Mouse (Mus musculus) ES-Bruce4 (cell line): ENCODE results near the gene Crip2.

ENCODE experiments used
- CTCF ChIP-seq: IDR thresholded peaks from one replicate; pipeline ENCODE4 v1.8.1; 2011; ENCODE audit warnings: low read depth, low read length
- EP300 ChIP-seq: IDR thresholded peaks from 2 replicates; pipeline ENCODE4 v1.6.1; 2011; ENCODE audit warnings: low read depth, low read length; ENCODE audit not compliant: insufficient read depth

DNA sequence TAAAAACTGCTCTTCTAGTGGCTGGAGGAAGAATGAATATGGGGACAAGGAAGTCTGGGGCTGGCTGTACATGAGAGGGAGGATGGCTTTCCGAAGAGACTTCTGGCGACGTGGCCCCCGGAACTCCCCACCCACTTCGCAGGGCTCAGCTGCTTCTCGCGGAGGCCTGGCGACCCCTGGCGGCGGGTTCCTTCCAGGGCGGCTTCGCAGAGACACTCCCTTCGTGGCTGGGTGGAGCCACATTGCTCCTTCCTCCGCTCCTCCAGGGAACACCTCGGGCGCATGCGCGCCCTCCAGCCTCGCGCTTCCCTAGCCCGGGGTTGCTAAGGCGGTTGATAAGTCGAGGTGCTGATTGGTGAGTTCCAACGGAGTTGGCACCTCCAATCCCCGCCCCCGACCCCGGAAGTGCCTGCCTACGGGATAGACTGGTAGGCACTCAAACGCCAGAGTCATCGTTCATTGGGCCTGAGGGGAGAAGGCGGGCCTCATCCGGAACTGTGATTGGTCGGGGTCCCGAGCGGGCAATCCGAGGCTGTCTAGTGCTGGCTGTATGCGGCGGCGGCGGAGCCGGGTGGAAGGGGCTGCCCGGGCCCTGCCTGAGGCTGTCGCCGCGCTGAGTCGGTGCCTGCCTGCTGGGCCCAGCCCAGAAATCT is 16.0 kb downstream of the Crip2 start, which contains the start of gene Tedc1:
- TF ChIP-seq CTCF (peak; percentile 90), EP300 (peak; percentile 73; the same call in 1 of the 2 replicates)
